Mouse (Mus musculus): ENCODE data around the gene Itgb4.

The Itgb4 gene

DNA sequence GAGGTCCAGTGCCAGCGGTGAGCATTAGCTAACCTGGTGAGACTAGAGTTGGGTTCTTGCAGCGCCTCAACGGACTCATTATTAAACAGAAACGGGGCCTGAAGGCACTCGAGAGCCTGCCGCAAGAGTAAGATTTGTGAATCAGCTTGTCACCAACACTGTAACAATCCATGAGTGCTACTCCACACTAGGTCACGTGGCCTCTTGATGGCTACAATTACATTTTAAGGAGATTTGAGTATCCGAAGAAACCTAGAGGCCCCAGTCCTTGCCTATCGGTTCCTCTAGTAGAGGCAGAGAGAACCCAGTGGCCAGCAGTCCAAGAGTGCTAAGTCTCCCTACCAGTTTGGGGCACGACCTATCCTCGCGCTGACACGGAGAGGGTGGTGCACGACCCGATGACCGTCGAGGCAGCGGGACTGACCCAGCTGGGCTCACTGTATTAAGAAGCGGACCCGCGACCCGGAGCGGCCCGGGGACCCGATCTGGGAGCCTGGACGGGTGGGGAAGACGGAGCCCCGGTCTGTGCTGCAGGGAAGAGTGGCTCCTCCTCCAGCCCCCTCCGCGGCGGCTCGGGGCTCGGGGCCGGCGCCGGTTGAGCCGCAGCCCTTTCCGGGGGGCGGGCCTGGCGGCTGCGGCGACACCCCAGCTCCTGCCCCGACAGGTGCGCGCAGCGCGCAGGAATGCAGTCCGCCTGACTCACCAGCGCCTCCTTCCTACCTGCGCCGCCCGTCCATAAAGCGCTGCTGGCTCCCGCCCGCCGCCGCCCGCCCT, at the start of gene Itgb4:
TSS of gene Itgb4 (plus strand) at position 401 of the 774 bp plus-strand sequence.
- peak; percentile 35 to 51 for DNase-seq

DNA sequence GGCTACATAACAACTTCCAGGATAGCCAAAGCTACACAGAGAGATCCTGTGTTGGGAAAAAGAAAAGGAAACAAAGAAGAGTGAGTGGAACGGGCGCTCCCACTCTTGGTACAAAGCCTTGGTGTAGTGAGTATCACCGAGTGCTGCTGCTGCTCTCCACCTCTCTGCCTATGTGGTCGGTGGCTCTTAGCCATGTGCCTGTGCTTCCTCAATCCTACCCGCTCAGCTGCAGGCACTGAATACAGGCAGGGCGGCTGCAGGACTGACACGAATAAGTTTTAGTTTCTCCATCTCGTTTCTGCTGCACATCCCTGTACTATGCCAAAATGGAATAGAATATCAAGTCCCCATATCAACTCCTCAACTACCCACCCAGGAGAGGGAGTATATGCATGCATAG, 45.5 kb upstream of the Itgb4 start:
- peak; percentile 34 to 47 for DNase-seq

DNA sequence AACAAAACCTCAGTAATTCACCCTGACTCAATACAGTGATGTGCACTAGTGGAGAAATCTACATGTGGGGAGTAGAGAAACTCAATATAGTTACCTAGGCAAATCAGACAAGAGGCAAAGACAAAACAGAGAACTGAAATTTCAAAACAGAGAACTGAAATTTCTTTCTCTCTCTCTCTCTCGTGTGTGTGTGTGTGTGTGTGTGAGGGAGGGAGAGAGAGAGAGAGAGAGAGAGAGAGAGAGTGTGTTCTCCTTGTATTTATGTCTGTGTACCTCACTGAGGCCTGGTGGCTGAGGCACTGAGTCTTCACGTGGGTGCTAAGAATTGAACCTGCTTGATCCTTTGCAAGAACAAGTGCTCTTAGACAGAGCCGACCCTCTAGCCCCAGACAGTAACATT, 44.7 kb upstream of the Itgb4 start:
- no peak for DNase-seq

DNA sequence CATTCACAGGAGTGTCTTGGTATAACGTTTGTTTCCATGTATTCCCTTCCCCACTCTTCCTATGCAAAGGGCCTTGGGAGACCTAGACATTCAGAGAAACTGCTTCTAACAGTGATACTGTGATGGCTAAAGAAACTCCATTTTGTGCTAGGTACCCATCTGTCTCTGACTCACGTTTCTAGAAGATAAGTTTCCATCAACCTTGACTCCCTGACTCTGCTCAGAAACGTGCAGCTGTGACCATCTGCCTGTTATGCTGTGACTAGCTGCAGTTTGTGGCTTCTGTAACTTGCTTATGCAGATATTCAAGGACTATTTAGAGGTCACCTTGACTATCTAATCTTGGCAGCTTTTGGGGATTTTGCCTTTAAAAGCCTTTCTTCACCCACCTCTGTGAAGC, 43.3 kb upstream of the Itgb4 start:
- no peak for DNase-seq

DNA sequence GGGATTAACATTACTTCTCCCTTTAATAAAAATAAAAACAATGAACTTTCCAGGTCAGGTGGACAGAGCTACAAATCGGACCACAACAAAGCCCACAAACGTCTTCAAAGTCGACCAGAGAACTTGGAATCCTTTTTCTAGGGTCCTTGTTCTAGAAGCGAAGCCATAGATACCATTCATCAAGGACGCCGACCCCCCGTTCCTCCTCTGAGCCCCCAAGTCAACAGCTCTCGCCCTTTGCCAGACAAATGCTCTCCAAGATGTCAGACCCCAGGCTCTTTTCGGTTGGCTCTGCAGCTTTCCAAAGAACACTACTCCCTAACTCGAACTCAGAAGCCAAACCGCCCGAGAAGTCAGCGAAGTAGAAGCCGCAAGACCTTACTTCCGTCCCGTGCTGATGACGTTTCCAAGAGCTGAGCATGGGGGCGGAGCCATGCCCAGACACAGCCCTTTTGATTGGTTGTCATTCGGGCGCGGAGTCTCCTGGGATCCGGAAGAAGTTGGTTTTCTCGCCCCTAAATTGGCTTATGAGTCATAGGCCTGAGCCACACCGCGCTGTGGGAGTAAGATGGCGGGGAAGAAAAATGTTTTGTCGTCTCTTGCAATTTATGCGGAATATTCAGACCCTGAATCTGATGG, 41.3 kb upstream of the Itgb4 start, which contains the start of the genes Sap30bp and Recql5:
TSS of gene Sap30bp (plus strand) at position 175 of the 639 bp plus-strand sequence.
TSS of gene Recql5 (minus strand) at position 370 of the 639 bp plus-strand sequence.
- peak; percentile 91 to 94 for DNase-seq

DNA sequence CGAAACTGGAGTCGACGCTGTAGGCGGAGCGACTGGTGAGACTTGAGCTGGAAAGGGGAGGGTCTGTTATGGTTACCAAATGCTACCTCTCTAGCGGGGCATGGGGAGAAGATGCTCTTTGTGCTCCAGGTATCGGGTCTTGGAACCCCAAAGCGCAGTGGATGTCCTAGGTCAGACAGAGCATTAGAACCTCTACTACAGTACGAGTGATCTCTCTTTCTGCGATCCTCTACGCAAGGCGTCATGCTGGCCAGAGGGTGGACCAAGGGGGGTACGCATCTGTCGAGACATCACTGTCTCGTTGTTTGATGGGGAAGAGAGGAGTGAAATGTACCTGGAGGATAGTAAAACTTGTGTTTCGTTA, 40.8 kb upstream of the Itgb4 start:
- DNase-seq, result no peak

DNA sequence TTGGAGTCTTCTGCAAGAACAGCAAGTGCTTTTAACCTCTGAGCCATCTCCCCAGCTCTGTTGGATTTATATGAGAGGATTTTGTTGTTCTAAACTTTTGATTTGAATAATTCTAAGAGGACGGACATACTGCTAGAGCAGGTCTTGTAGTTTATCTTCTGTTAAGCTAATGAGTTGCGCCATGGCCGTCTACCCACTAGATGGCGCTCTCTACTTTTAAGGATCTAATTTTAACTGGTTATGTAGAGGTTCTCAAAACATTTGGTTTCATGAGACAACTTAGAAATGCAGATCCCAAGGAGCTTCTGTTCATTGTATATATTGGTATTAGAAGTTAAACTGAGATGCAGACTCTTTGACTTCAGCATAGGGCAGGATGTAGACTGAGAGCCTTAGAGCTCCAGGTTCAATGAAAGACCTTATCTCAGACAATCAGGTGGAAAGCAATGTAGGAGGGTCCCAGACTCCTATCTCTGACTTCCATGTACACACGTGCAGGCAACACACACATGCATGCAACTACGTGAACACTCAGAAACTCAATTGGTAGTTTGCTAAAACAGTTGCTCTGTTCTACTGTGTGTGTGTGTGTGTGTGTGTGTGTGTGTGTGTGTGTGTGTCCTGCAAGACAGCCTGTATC, 34.7 kb upstream of the Itgb4 start:
- peak in 1 of 2 experiments; percentile 61 for DNase-seq

DNA sequence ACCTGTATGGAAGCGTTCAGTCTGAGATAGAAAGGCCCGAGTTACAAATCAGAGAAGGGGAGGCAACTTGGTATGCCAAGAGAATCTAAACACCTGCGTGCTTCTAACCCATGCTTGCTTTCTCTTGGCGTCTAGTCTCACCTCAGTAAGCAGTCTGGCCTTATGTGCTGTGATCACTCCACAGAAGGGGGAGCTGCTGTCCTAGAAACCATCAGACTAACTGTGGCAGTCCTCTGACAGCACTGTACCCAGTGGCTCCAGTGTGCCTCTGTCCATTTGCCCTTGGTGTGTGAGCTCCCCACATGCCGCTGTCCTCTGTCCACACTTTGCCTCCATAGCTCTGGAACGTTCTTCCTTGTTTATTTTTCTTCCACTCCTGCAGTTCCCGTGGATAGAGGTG, 32.5 kb upstream of the Itgb4 start:
- no peak for DNase-seq

DNA sequence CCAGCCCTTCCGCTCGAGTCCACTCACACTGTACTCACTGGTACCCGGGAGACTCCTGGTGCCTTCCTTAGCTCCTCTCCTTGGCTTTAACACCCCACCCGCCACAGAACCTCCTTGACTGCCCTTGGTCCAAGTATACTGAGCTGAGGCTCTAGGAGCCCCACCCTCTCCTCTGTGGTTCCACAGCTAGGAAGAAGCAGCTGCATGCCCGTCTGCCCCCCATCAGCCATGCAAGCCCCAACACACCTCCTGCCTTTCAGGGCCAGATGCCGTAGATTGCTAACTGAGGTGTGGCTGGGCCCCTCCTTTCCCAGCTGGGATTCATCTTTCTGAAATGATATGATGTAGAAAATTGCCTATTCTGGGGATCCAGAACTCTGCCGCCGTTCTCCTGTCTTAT, 29.3 kb upstream of the Itgb4 start:
- DNase-seq, result no peak

DNA sequence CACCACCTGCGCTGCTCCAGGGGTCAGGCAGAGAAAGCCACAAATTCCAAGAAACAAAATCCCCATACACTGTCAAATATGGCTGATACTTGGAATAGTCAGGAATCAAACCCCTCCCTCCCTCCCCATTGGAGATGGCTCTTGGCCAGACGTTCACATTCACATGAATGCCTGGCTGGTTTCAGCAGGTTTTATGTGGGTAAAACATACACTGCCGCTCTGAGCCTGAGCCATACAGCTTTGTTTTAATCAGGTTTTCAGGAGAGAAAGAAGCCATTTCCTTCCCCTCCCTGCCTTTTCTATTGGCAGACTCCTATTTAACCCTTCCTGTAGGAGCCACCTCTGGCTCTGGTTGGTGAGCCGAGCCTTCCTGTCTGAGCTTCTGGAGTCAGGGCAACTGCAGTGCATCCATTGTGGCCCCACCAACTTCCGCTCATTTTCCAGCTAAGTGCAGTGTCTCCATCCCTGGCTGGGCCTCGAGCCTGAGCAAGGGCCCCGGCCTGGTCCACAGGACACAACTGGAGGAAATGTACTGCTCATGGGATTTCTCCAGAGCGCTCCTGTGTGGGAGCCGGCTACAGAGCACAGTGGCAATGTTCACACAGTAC, 28.2 kb upstream of the Itgb4 start:
- DNase-seq, result no peak

DNA sequence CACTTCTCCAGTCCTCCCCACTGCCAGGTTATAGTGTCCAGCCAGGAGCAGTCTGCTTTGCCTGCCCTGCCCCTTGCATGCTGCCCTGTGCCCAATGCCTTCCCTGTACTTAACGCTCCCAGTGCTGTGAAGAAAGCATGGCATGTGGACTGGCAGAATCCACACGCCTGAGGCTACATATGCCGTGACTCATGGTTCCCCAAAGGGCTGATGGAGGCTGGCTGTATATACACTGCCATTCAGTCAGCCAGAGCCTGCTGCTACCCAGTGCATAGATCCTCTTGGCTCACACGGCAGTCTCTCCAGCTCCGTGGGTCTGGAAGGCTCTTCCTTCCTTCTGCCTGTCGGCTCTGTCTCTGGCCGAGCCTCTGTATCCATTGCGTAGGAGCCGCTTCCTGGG, 26.2 kb upstream of the Itgb4 start:
- no peak for DNase-seq

DNA sequence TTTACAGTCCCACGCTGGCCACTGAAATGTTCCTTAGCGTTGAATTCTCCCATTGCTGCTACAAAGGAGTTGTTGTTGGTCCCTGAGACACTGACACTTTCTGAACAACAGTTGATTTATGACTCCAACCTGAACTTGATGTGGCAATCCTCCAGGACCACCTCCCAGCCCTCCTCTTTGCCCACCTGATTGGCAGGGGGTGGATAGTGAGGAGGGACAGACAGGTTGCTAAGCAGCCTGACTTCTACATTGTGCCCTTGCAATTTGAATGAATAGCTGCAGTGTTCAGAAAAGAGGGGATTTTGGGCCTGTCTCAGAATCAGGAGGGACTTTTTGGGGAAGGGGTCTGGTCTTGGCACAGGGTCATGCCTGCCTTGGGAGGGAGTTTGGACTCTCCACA, 23.8 kb upstream of the Itgb4 start:
- no peak for DNase-seq

DNA sequence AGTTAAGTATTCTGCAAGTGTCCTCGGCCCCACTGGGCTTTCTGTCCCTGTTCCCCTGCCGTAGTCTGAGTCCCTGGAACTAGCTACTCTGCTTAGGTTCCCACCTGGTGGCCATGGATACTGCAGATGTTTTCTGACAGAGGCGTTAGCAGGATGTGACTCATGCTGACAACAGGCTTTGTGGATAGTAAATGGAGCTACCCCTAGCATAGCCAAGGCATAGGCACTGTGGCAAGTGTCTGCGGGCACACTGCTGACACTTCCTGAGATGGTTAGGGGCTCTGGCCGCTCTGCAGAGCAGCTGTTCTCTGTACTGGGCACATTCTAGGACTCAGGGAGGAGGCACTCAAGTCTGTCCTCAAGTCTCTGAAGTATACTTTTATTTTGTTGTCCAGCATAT, 19.8 kb upstream of the Itgb4 start:
- DNase-seq, result no peak

DNA sequence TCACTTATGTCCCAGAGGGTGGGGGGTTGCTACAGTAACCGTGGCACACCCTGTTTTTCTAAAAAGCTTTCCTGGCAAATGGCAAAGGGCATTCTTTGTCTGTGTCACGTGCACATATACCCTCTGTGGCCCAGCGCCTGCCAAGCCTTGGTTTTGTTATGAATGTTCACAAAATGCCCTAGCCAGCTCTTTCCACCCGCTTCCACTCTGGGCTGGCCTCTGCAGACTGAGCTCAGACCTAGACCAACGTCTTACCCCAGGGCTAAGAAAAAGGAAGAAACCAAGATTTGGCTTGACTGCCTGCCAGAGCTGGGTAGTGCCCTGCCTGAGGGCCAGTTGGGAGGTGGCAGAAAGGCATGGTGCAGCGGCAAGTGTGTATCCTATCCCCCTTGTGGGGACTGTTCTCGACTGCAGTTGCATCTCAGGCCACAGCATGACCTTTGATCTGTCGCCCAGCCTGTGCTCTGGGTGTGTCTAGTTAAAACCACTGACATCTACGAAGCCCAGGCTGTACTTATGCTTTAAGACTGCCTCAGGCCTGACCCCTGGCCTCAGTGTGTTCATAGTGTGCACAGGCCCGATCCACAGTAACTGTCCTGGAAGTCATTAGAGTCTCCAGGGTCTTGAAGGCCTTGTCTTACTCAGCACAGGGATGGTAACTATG, 19.2 kb upstream of the Itgb4 start:
- no peak for DNase-seq

DNA sequence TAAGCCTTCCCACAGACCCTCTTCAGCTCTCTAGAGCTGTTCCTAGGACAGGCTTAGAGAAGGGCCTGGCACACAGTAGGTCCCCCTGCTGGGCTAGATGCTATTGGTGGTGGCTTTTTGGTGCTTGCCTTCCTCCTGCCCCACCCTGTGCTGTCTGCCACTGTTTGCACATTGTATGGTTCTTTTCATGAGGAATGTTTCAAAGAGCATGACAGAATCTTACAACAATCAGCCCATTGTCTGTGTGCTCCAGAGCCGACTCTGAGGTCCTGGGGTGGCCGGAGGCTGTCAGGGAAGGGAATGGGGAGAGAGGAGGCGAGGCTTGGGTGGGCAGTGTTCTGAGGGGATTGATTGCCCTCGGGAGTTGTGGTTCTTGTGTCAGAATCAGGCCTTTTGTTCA, 18.1 kb upstream of the Itgb4 start:
- no peak for DNase-seq

DNA sequence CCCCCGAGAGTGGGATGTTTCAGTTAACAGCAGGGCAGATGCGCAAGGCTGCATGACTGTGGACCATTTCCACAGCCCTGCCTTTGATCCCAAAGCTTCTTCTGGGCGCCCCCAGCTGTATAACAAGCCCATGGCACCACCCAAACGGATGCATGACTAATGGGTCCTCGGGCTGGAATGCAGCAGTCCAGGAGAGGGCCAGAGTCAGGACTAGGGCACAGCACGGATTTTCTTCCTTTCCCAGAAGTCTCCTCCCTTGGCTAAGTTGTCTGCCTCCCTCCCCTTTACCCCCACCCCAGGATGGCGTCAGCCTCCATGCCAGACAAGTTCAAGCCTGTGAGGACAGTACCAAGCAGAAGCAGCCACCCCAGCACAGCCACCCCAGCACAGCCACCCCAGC, 16.5 kb upstream of the Itgb4 start:
- DNase-seq, result no peak

DNA sequence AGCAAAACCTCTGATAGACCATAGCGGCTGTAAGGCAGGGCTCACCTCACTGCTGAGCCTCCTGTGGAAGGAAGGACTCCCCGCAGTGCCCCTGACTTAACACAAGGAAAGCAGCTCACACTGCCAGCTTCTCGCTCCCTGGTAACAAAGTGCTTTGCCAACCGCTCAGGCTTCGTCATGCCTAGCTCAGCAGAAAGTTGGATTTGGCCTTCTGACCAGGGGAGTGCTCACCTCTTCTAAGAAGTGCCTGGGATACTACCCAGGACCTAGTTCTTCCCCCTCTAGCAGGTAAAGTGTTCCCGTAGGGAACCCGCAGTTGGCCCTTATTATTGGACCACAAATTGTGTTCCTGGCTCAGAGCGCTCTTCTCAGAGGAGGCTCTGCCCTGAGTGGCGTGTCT, 15.5 kb upstream of the Itgb4 start:
- DNase-seq, result no peak

DNA sequence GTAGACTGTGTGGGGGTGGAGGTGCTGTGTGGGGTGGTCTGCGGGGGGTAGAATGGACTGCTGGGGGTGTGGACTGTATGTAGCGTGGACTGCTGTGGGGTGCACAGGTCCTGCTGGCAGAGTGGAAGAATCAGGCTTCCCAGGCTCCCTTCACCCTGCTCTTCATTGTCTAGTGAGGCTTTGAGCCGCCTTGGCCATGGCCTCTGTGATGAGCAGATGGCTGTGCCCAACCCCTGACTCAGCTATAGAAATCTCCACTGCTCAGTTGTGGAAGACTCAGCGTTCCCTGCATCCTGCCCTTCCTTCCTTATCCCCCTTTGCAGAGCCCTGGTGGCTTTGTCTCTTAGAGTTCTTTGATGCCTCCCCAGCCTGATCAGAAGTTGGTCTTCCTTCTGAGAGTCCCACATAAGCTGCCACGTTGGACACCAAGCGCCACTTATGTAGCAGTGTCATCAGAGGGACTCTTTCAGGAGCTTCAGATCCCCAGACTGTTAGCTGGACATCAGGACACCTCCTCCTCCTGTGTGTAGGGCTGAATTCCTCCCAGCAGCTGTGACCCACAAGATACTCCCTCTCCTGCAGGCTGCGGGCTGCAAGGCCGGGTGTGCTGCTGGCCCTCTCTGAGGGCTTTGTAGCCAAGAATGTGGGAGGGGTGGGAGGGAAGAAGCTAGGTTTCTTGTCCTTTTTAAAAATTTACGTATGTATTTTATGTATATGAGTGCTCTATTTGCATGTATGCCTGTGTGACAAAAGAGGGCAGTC, 11.7 kb upstream of the Itgb4 start:
- DNase-seq, result no peak

DNA sequence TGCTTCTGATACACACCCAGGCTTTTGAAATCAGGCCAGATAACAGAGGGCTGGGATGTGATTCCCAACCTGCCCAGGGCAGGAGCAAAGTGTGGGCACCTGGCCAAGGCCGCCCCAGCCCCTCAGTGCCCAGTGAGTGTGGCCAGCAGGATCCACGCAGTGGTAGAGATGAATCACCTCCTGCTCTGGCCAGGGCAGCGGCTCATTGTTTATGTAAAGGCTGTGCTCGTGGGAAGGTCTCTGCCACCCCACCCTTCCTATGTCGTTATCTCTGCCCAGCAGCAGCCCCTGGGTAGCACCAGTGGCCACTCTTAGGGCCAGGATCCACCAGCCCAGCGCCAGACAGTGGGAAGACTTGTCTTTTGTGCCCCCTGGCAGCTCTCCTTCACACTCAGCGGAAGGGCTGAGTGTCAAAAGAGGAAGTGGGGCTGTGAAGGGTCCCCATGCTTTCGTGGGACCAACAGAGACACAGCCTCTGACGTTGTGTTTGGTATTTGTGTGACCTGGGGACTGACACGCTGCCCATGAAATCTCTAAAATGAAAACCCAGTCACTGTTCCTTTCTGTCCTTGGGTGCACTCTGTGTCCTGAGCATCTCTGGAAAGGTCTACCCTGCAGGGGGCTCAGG, 9.4 kb upstream of the Itgb4 start:
- DNase-seq, result no peak

DNA sequence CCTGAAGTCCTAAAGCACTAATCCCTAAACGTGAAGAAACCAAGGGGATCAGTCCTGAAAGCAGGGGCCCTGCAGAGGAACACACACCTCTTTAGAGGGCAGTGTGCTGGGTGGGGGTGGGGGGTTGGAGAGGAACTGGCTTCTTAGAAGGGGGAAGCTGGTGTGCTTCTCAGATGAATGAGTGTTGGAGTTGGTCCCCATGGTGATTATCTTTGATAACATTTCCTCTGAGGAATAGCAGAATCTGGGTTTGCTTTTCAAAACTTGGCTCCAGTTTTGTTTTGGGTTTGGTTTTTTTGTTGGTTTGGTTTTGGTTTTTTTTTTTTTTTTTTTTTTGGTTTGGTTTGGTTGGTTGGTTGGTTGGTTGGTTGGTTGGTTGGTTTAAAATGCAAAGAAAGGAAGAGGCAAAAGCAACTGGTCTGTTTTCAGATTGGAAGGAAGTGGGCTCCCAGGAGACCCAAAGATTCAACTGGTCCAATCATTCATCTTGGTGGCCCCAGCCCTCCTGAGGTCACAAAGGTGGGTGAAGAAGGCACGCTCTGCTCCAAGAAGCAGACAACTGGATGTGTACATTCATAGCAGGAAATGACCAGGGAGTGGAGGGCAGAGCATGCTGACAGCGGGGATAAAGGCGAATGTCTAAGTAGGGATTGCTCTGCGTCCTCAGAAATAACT, 5.6 kb upstream of the Itgb4 start:
- no peak for DNase-seq

DNA sequence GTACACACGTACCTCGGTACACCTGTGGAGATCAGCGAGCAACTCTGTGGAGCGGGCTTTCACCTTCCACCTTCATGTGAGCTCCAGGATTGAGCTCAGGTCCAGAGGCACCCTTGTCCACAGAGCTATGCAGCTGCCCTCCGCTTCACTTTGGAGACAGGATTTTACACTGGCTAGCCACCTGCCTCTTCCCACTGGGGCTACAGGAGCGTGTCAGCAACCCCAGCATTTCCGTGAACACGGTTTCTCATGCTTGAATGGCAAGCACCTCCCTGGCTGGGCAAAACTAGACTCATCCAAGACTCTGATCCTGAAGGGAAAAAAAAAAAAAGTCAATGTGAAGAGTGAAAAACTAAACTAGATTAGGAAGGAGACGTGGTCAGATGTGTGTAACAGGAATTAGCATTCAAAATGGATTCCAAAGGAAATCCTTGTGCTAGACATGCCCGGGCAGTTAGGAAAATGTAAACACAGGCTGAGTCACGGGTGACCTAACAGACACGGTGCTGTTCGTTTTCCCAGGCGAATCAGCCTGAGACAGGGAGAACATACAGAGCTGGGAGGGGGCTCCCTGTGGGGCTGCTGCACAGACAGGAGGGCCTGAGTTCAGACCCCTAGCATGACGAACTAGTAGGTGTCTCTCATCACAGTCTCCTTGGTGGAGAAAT, 4.4 kb upstream of the Itgb4 start:
- DNase-seq, result no peak

Measured in spleen, adult 18-20 months (tissue).